ENCODE assay signal across 8 mouse cellular contexts in the genomic region with DNA sequence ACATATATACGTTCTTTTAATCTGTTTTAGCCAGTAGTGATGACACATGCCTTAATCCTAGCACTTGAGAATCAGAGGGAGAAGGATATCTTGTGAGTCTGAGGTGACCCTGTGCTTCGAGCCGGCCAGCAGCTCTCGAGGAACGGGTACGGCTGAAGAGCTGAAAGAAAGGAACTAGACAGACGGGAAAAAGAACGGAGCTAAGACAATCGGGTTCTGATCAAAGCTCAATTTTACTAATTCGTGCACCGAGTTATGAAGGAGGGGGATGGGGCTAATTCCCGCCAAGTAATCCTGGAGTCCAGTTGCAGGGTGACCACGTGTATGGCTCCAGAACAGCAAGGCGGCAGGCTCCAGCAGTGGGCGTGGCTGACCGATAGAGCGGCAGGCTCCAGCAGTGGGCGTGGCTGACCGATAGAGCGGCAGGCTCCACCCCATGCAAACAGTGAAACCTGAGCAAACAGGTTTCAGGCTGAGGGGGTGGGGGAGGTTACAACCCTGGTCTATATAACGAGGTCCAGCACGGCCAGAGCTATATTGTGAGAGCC. TPM values are rescaled to one million over a fixed set of nuclear protein-coding genes. Genes with fewer than 3 reads are reported as not detected.
DNase-seq lines count a peak whose midpoint lies in the region; ATAC-seq lines count a peak whose summit lies in the region.
"Not testable (repeated sequence)": the region's sequence is repeated elsewhere in the genome, so short reads cannot be mapped to it uniquely, and the experiment has no call there.

No protein-coding gene starts in this region.

- peaks cover 28% of the 10 kb centered on the region for H3K4me1 ChIP-seq in erythroblast, embryonic 14.5 days (ENCODE audit: control insufficient read depth)
- H3K4me1 ChIP-seq in heart, embryonic 12.5 days (replicated peaks); midbrain, embryonic 15.5 days: not testable (repeated sequence)
- H3K4me1 ChIP-seq in liver, embryonic 13.5 days (replicated peaks): peaks cover 35% of the 10 kb centered on the region

- peaks cover 31% of the 10 kb centered on the region for H3K36me3 ChIP-seq in erythroblast, embryonic 14.5 days (ENCODE audit: control insufficient read depth)
- H3K36me3 ChIP-seq in heart, embryonic 12.5 days: peaks cover 10% of the 10 kb centered on the region; the same call in 1 of the 2 replicates
- peaks cover 11% of the 10 kb centered on the region for H3K36me3 ChIP-seq in liver, embryonic 13.5 days
- not testable (repeated sequence) for H3K36me3 ChIP-seq in midbrain, embryonic 15.5 days (replicated peaks)

- H3K9me3 ChIP-seq in erythroblast, embryonic 14.5 days (ENCODE audit: control insufficient read depth, low read length); heart, embryonic 12.5 days (replicated peaks); liver, embryonic 13.5 days (replicated peaks); midbrain, embryonic 15.5 days: not testable (repeated sequence)

- not testable (repeated sequence) for H3K27ac ChIP-seq in heart, embryonic 12.5 days (ENCODE audit: poor library complexity, severe bottlenecking); midbrain, embryonic 15.5 days
- peak overlapping the region; percentile 78 for H3K27ac ChIP-seq in liver, embryonic 13.5 days

- not testable (repeated sequence) for H3K27me3 ChIP-seq in erythroblast, embryonic 14.5 days (ENCODE audit: control insufficient read depth); heart, embryonic 12.5 days (replicated peaks); liver, embryonic 13.5 days; midbrain, embryonic 15.5 days (replicated peaks)

- peak overlapping the region; percentile 34; the same call in 1 of the 2 replicates for H3K9ac ChIP-seq in heart, embryonic 12.5 days
- peak overlapping the region; percentile 57 for H3K9ac ChIP-seq in liver, embryonic 13.5 days
- H3K9ac ChIP-seq in midbrain, embryonic 15.5 days: not testable (repeated sequence)

- peak overlapping the region; percentile 64 for H3K4me2 ChIP-seq in heart, embryonic 12.5 days
- H3K4me2 ChIP-seq in liver, embryonic 13.5 days: peak overlapping the region; percentile 65
- peak overlapping the region; percentile 43 for H3K4me2 ChIP-seq in midbrain, embryonic 15.5 days

- WGBS in heart, embryonic 12.5 days: 6% methylated on average over 22 of the region's 22 CpGs
- 10% methylated on average over 22 of the region's 22 CpGs for WGBS in liver, embryonic 13.5 days (ENCODE audit: insufficient replicate concordance)
- 8% methylated on average over 22 of the region's 22 CpGs for WGBS in midbrain, embryonic 15.5 days

- ATAC-seq in heart, embryonic 12.5 days (ENCODE audit: insufficient number of reproducible peaks, low FRiP score): peak; percentile 88
- ATAC-seq in liver, embryonic 13.5 days (ENCODE audit: low read depth): peak; percentile 86
- not testable (repeated sequence) for ATAC-seq in midbrain, embryonic 15.5 days (replicated peaks)

- H3K4me3 ChIP-seq in erythroblast, embryonic 14.5 days (replicated peaks): peak overlapping the region; percentile 38
- H3K4me3 ChIP-seq in heart, embryonic 12.5 days: peak overlapping the region; percentile 31
- peak overlapping the region; percentile 38 for H3K4me3 ChIP-seq in liver, embryonic 13.5 days (replicated peaks)
- peak overlapping the region; percentile 15 for H3K4me3 ChIP-seq in midbrain, embryonic 15.5 days

- peak; percentile 65 to 81 for DNase-seq in adrenal gland, adult (ENCODE audit: inconsistent age in 2 of 2, low spot score in 1 of 2)
- DNase-seq in kidney, adult 11 months: peak; percentile 81
- DNase-seq in liver, embryonic 13.5 days: peak; percentile 91
- peak; percentile 52 to 59 for DNase-seq in spleen, adult 18-20 months
- DNase-seq in urinary bladder, postnatal 25 days (ENCODE audit: low spot score): peak; percentile 33

RNA-seq across cellular contexts. Expression of gene Dnajb7, which starts 8.7 kb away (rescaled TPM):
- polyA plus RNA-seq in erythroblast, embryonic 14.5 days (2012): 0.03 and 0.04 TPM in 2 replicates
- polyA plus RNA-seq in heart, embryonic 12.5 days (2016; fragmentation: Nextera tagmentation; extraction: Ambion mirVana): 1.1 TPM in 2 replicates
- polyA plus RNA-seq in liver, embryonic 13.5 days (2015; fragmentation: Nextera tagmentation; extraction: Ambion mirVana): 0.92 and 0.95 TPM in 2 replicates
- 1.6 and 1.9 TPM in 2 replicates for polyA plus RNA-seq in midbrain, embryonic 15.5 days (2015; fragmentation: Nextera tagmentation; extraction: Ambion mirVana)

RNA-seq across cellular contexts. Expression of gene Xpnpep3, which starts 16.9 kb away (rescaled TPM):
- 0.03 and 0.06 TPM in 2 replicates for polyA plus RNA-seq in erythroblast, embryonic 14.5 days (2012)
- polyA plus RNA-seq in heart, embryonic 12.5 days (2016; fragmentation: Nextera tagmentation; extraction: Ambion mirVana): 10.4 and 11.3 TPM in 2 replicates
- polyA plus RNA-seq in liver, embryonic 13.5 days (2015; fragmentation: Nextera tagmentation; extraction: Ambion mirVana): 6.2 and 7.7 TPM in 2 replicates
- 9.5 and 11.2 TPM in 2 replicates for polyA plus RNA-seq in midbrain, embryonic 15.5 days (2015; fragmentation: Nextera tagmentation; extraction: Ambion mirVana)

RNA-seq across cellular contexts. Expression of gene St13, which starts 17.0 kb away (rescaled TPM):
- polyA plus RNA-seq in erythroblast, embryonic 14.5 days (2012): 4.7 and 4.8 TPM in 2 replicates
- polyA plus RNA-seq in heart, embryonic 12.5 days (2016; fragmentation: Nextera tagmentation; extraction: Ambion mirVana): 150 TPM in 2 replicates
- polyA plus RNA-seq in liver, embryonic 13.5 days (2015; fragmentation: Nextera tagmentation; extraction: Ambion mirVana): 77.9 and 98.0 TPM in 2 replicates
- 180 and 190 TPM in 2 replicates for polyA plus RNA-seq in midbrain, embryonic 15.5 days (2015; fragmentation: Nextera tagmentation; extraction: Ambion mirVana)

RNA-seq across cellular contexts. Expression of gene Rbx1, which starts 49.3 kb away (rescaled TPM):
- polyA plus RNA-seq in erythroblast, embryonic 14.5 days (2012): 2.0 and 2.4 TPM in 2 replicates
- polyA plus RNA-seq in heart, embryonic 12.5 days (2016; fragmentation: Nextera tagmentation; extraction: Ambion mirVana): 383 and 424 TPM in 2 replicates
- polyA plus RNA-seq in liver, embryonic 13.5 days (2015; fragmentation: Nextera tagmentation; extraction: Ambion mirVana): 336 and 337 TPM in 2 replicates
- polyA plus RNA-seq in midbrain, embryonic 15.5 days (2015; fragmentation: Nextera tagmentation; extraction: Ambion mirVana): 387 and 390 TPM in 2 replicates

RNA-seq across cellular contexts. Expression of gene Slc25a17, which starts 56.2 kb away (rescaled TPM):
- polyA plus RNA-seq in erythroblast, embryonic 14.5 days (2012): 0.42 and 0.54 TPM in 2 replicates
- 54.1 and 58.4 TPM in 2 replicates for polyA plus RNA-seq in heart, embryonic 12.5 days (2016; fragmentation: Nextera tagmentation; extraction: Ambion mirVana)
- polyA plus RNA-seq in liver, embryonic 13.5 days (2015; fragmentation: Nextera tagmentation; extraction: Ambion mirVana): 44.9 and 49.5 TPM in 2 replicates
- polyA plus RNA-seq in midbrain, embryonic 15.5 days (2015; fragmentation: Nextera tagmentation; extraction: Ambion mirVana): 132 and 138 TPM in 2 replicates

Comparison
In these comparisons a context has a peak if more than half of its experiments do, and no peak if none do; other contexts are left out.
1. DNase-seq: peak in every context shown above with its lines; median percentile 91 in liver, embryonic 13.5 days; 81 in kidney, adult 11 months; 73 in adrenal gland, adult; 56 in spleen, adult 18-20 months; 33 in urinary bladder, postnatal 25 days.
2. RNA of gene St13, which starts 17.0 kb away (polyA plus RNA-seq): 180 to 190 TPM in midbrain, embryonic 15.5 days, 150 TPM in heart, embryonic 12.5 days and 77.9 to 98.0 TPM in liver, embryonic 13.5 days; 4.7 to 4.8 TPM in erythroblast, embryonic 14.5 days; every median in the first group is over 10 times any median in the second.
3. Peak in every context shown above with its lines, with median percentiles within 50 percentile points of each other: H3K4me3 ChIP-seq and H3K4me2 ChIP-seq.